Mouse (Mus musculus): ENCODE results near the gene Cdk11b. TPM values are rescaled to one million over a fixed set of nuclear protein-coding genes. Genes with fewer than 3 reads are reported as not detected.
A peak's percentile ranks its signal among the peaks of the same experiment; 100 is the strongest.

Cdk11b gene
- polyA plus RNA-seq (2014; fragmentation: Nextera tagmentation; extraction: Ambion mirVana): 49.4 and 49.9 TPM in 2 replicates

GRCm38 (mm10) chr4:155624338-155625291 is at the start of gene Cdk11b:
Gene Cdk11b, plus strand, starts transcription at chr4:155624854.
- whole genome bisulfite sequencing: under 1% methylated on average over 84 of the region's 84 CpGs

GRCm38 (mm10) chr4:155574931-155575330 is 49.7 kb upstream of the Cdk11b start:
- H3K27me3 ChIP-seq (ENCODE audit: control insufficient read depth, insufficient read depth, low read length): no peaks in the 10 kb centered on the region
- H3K9ac ChIP-seq (replicated peaks; ENCODE audit: low read length): no peak overlapping the region
- no peak overlapping the region for H3K27ac ChIP-seq (replicated peaks; ENCODE audit: low read depth, low read length)
- no peaks in the 10 kb centered on the region for H3K9me3 ChIP-seq (ENCODE audit: control insufficient read depth, low read length)
- ATAC-seq (ENCODE audit: low FRiP score, low TSS enrichment) (no peak), DNase-seq (no peak)
- H3K4me3 ChIP-seq (replicated peaks; ENCODE audit: low read depth, low read length): no peak overlapping the region
- no peaks in the 10 kb centered on the region for H3K4me1 ChIP-seq (ENCODE audit: control insufficient read depth, insufficient read depth, low read length)
- H3K36me3 ChIP-seq (ENCODE audit: control insufficient read depth, insufficient read depth, low read length): peaks cover 27% of the 10 kb centered on the region
- no peak overlapping the region for H3K4me2 ChIP-seq (ENCODE audit: low read length)
- WGBS: 91% methylated on average over 11 of the region's 11 CpGs

More at GRCm38 (mm10) chr4:155624338-155625291, at the start of gene Cdk11b:
- peaks cover 9% of the 10 kb centered on the region; the same call in 1 of the 2 replicates for H3K4me1 ChIP-seq (ENCODE audit: control insufficient read depth, insufficient read depth, low read length)
- H3K4me2 ChIP-seq (ENCODE audit: low read length): peak within 1 kb of the TSS; percentile 80
- no peaks in the 10 kb centered on the region for H3K27me3 ChIP-seq (ENCODE audit: control insufficient read depth, insufficient read depth, low read length)
- peak; percentile 100 for ATAC-seq (ENCODE audit: low FRiP score, low TSS enrichment)
- no peaks in the 10 kb centered on the region for H3K9me3 ChIP-seq (ENCODE audit: control insufficient read depth, low read length)
- H3K9ac ChIP-seq (replicated peaks; ENCODE audit: low read length): peak within 1 kb of the TSS; percentile 80
- peak within 1 kb of the TSS; percentile 98 for H3K4me3 ChIP-seq (replicated peaks; ENCODE audit: low read depth, low read length)
- peak; percentile 99 for DNase-seq
- H3K36me3 ChIP-seq (ENCODE audit: control insufficient read depth, insufficient read depth, low read length): peaks cover 53% of the 10 kb centered on the region
- peak within 1 kb of the TSS; percentile 89 for H3K27ac ChIP-seq (replicated peaks; ENCODE audit: low read depth, low read length)

- ATAC-seq (ENCODE audit: low FRiP score, low TSS enrichment) (no peak), DNase-seq (no peak)
- WGBS: 91% methylated on average over 8 of the region's 8 CpGs
- Histone ChIP-seq H3K4me2 (ENCODE audit: low read length) (no peak overlapping the region), H3K27me3 (ENCODE audit: control insufficient read depth, insufficient read depth, low read length) (no peaks in the 10 kb centered on the region), H3K4me3 (replicated peaks; ENCODE audit: low read depth, low read length) (no peak overlapping the region), H3K27ac (replicated peaks; ENCODE audit: low read depth, low read length) (no peak overlapping the region), H3K9me3 (ENCODE audit: control insufficient read depth, low read length) (no peaks in the 10 kb centered on the region), H3K9ac (replicated peaks; ENCODE audit: low read length) (no peak overlapping the region), H3K4me1 (ENCODE audit: control insufficient read depth, insufficient read depth, low read length) (no peaks in the 10 kb centered on the region), H3K36me3 (ENCODE audit: control insufficient read depth, insufficient read depth, low read length) (peaks cover 28% of the 10 kb centered on the region)
Observed at GRCm38 (mm10) chr4:155575521-155575920, 49.1 kb upstream of the Cdk11b start.

GRCm38 (mm10) chr4:155577132-155577531 is 47.5 kb upstream of the Cdk11b start:
- no peak overlapping the region for H3K9ac ChIP-seq (replicated peaks; ENCODE audit: low read length)
- H3K27me3 ChIP-seq (ENCODE audit: control insufficient read depth, insufficient read depth, low read length): no peaks in the 10 kb centered on the region
- no peak overlapping the region for H3K27ac ChIP-seq (replicated peaks; ENCODE audit: low read depth, low read length)
- no peaks in the 10 kb centered on the region for H3K9me3 ChIP-seq (ENCODE audit: control insufficient read depth, low read length)
- WGBS: 93% methylated on average over 9 of the region's 9 CpGs
- H3K36me3 ChIP-seq (ENCODE audit: control insufficient read depth, insufficient read depth, low read length): peaks cover 40% of the 10 kb centered on the region
- ATAC-seq (ENCODE audit: low FRiP score, low TSS enrichment) (no peak), DNase-seq (no peak)
- no peaks in the 10 kb centered on the region for H3K4me1 ChIP-seq (ENCODE audit: control insufficient read depth, insufficient read depth, low read length)
- H3K4me2 ChIP-seq (ENCODE audit: low read length): no peak overlapping the region
- no peak overlapping the region for H3K4me3 ChIP-seq (replicated peaks; ENCODE audit: low read depth, low read length)

- ATAC-seq (ENCODE audit: low FRiP score, low TSS enrichment) (no peak), DNase-seq (no peak)
- WGBS: 89% methylated on average over 5 of the region's 5 CpGs
- Histone ChIP-seq H3K27ac (replicated peaks; ENCODE audit: low read depth, low read length) (no peak overlapping the region), H3K9me3 (ENCODE audit: control insufficient read depth, low read length) (no peaks in the 10 kb centered on the region), H3K9ac (replicated peaks; ENCODE audit: low read length) (no peak overlapping the region), H3K27me3 (ENCODE audit: control insufficient read depth, insufficient read depth, low read length) (no peaks in the 10 kb centered on the region), H3K36me3 (ENCODE audit: control insufficient read depth, insufficient read depth, low read length) (peaks cover 46% of the 10 kb centered on the region), H3K4me1 (ENCODE audit: control insufficient read depth, insufficient read depth, low read length) (no peaks in the 10 kb centered on the region), H3K4me2 (ENCODE audit: low read length) (no peak overlapping the region), H3K4me3 (replicated peaks; ENCODE audit: low read depth, low read length) (no peak overlapping the region)
Observed at GRCm38 (mm10) chr4:155577741-155578140, 46.9 kb upstream of the Cdk11b start.

GRCm38 (mm10) chr4:155578336-155579125 is 46.1 kb upstream of the Cdk11b start:
- no peak overlapping the region for H3K4me2 ChIP-seq (ENCODE audit: low read length)
- H3K4me3 ChIP-seq (replicated peaks; ENCODE audit: low read depth, low read length): no peak overlapping the region
- H3K9me3 ChIP-seq (ENCODE audit: control insufficient read depth, low read length): no peaks in the 10 kb centered on the region
- peaks cover 51% of the 10 kb centered on the region for H3K36me3 ChIP-seq (ENCODE audit: control insufficient read depth, insufficient read depth, low read length)
- no peak overlapping the region for H3K9ac ChIP-seq (replicated peaks; ENCODE audit: low read length)
- 90% methylated on average over 7 of the region's 7 CpGs for WGBS
- H3K27ac ChIP-seq (replicated peaks; ENCODE audit: low read depth, low read length): no peak overlapping the region
- DNase-seq: no peak
- no peaks in the 10 kb centered on the region for H3K4me1 ChIP-seq (ENCODE audit: control insufficient read depth, insufficient read depth, low read length)
- ATAC-seq (ENCODE audit: low FRiP score, low TSS enrichment): no peak
- no peaks in the 10 kb centered on the region for H3K27me3 ChIP-seq (ENCODE audit: control insufficient read depth, insufficient read depth, low read length)

GRCm38 (mm10) chr4:155580420-155580819 is 44.2 kb upstream of the Cdk11b start:
- no peak overlapping the region for H3K4me3 ChIP-seq (replicated peaks; ENCODE audit: low read depth, low read length)
- DNase-seq: peak; percentile 81
- no peak for ATAC-seq (ENCODE audit: low FRiP score, low TSS enrichment)
- H3K9me3 ChIP-seq (ENCODE audit: control insufficient read depth, low read length): no peaks in the 10 kb centered on the region
- no peaks in the 10 kb centered on the region for H3K27me3 ChIP-seq (ENCODE audit: control insufficient read depth, insufficient read depth, low read length)
- H3K4me1 ChIP-seq (ENCODE audit: control insufficient read depth, insufficient read depth, low read length): no peaks in the 10 kb centered on the region
- no peak overlapping the region for H3K27ac ChIP-seq (replicated peaks; ENCODE audit: low read depth, low read length)
- no peak overlapping the region for H3K4me2 ChIP-seq (ENCODE audit: low read length)
- H3K9ac ChIP-seq (replicated peaks; ENCODE audit: low read length): no peak overlapping the region
- 24% methylated on average over 1 of the region's 1 CpGs for WGBS
- H3K36me3 ChIP-seq (ENCODE audit: control insufficient read depth, insufficient read depth, low read length): peaks cover 70% of the 10 kb centered on the region

- Histone ChIP-seq H3K9me3 (ENCODE audit: control insufficient read depth, low read length) (no peaks in the 10 kb centered on the region), H3K4me1 (ENCODE audit: control insufficient read depth, insufficient read depth, low read length) (no peaks in the 10 kb centered on the region), H3K4me3 (replicated peaks; ENCODE audit: low read depth, low read length) (no peak overlapping the region), H3K36me3 (ENCODE audit: control insufficient read depth, insufficient read depth, low read length) (peaks cover 84% of the 10 kb centered on the region), H3K27ac (replicated peaks; ENCODE audit: low read depth, low read length) (no peak overlapping the region), H3K27me3 (ENCODE audit: control insufficient read depth, insufficient read depth, low read length) (no peaks in the 10 kb centered on the region), H3K9ac (replicated peaks; ENCODE audit: low read length) (no peak overlapping the region), H3K4me2 (ENCODE audit: low read length) (no peak overlapping the region)
- no peak for ATAC-seq (ENCODE audit: low FRiP score, low TSS enrichment)
- 95% methylated on average over 6 of the region's 6 CpGs for WGBS
- no peak for DNase-seq
Observed at GRCm38 (mm10) chr4:155582279-155582905, 42.3 kb upstream of the Cdk11b start.
